Mouse (Mus musculus) spleen, adult 2 months (tissue): Measurements from ENCODE around the gene Efna3.

ENCODE experiments used
- CTCF ChIP-seq: fragments of 200-500 bp; IDR thresholded peaks from 2 replicates; pipeline ENCODE4 v1.5.1; 2011; ENCODE audit warnings: mild to moderate bottlenecking, inconsistent platforms; ENCODE audit not compliant: insufficient read depth, insufficient read length, insufficient replicate concordance; ENCODE audit errors: extremely low read depth
- POLR2A ChIP-seq: fragments of 200-500 bp; IDR thresholded peaks from 2 replicates; pipeline ENCODE4 v1.6.1; 2011; ENCODE audit warnings: low read depth, low read length, inconsistent platforms

- no peak for TF ChIP-seq CTCF
- TF ChIP-seq POLR2A = no peak
These were observed 30.5 kb downstream of the Efna3 start for GRCm38 (mm10) chr3:89292303-89292702.
